Mouse (Mus musculus) frontal cortex, postnatal 10 days (tissue): ENCODE measurements at regions not wholly inside any gene's neighbourhood (a gene's known extent, or its start where the extent isn't known, plus 50 kb on each side); places are given as distances from the start of the nearest gene placed in this dataset.
A peak's percentile ranks its signal among the peaks of the same experiment; 100 is the strongest.

Experiments
- DNase-seq, 2 experiments: peaks; one replicate each; pipeline ENCODE4 v3.0.0; 2022; ENCODE audit warnings: low spot score in 2 of 2, mixed read lengths in 1 of 2

DNA sequence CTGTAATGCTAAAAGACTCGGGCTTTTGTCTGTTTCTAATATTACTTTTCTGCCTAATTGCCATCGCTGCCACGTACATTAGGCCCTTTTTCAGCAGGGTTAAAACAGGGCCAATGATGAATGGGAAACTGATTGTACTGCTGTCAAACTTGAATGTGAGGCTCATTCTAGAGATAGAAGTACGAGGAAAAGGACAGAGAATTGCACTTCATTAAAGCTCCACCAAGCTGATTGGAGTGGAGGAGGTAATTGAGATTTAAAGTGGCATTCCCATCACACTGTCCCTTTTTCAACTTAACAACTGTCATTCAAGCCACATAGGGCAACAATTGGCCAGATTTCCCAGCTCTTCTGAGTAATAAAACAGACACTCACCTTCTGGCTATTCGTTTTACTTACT lies 526.8 kb downstream of the Prkd1 start:
- DNase-seq = no peak

DNA sequence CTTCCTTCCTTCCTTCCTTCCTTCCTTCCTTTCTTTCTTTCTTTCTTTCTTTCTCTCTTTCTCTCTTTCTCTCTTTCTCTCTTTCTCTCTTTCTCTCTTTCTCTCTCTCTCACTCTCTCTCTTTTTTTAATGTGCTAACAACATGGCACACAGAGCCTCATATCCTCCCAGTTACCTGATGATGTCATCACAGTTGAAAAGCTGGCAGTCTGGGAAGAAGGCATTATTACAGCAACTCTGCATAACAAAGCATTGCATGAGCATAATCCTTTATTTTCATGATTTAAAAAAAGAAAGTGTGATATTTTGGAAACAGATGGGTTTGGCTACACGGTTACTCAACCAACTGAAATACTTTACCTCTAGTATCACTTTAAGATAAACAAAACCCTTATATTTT lies 525.9 kb downstream of the Prkd1 start:
- no peak for DNase-seq

DNA sequence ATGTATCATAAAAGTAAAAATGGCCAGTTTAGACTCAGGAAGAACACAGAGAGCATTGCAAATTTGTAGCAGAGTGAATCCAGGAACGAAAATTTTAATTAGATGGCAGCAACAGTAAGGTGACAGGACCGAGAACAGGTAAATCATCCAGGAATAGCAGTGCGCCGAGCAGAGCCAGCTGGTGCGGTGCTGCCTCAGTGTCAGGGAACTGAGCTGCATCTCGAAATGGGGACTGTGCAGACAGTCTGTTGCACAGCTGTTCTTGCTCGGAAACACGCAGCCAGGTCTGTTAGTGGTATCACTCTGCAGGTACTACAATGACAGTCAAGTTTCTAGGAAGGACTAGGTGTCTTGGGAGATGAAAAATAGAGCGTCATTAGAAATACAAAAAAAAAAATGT lies 490.8 kb downstream of the Prkd1 start:
- DNase-seq = peak in 1 of 2 experiments; percentile 9

DNA sequence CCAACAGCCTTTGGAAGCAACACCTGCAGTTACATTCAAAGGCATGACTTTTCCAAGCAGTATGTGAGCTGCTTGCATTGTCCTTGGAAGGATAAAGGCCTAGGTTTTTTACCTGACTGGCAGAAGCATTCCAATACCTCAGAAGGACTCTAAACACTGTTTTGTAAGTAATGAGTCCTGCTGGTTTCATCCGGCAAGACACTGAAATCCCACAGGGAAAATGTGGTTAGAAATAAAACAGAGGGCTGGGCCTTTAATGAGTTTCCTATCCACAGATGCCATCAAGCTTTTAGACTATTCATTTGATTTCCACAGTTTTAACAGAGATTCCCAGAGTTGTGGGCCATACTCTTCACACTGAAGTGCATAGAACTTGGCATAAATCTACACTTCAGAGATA lies 461.6 kb downstream of the Prkd1 start:
- no peak for DNase-seq

GRCm38 (mm10) chr12:50190892-50191539 lies 457.9 kb downstream of the Prkd1 start:
- DNase-seq = no peak

GRCm38 (mm10) chr12:50191733-50192612 lies 456.9 kb downstream of the Prkd1 start:
- no peak for DNase-seq

DNA sequence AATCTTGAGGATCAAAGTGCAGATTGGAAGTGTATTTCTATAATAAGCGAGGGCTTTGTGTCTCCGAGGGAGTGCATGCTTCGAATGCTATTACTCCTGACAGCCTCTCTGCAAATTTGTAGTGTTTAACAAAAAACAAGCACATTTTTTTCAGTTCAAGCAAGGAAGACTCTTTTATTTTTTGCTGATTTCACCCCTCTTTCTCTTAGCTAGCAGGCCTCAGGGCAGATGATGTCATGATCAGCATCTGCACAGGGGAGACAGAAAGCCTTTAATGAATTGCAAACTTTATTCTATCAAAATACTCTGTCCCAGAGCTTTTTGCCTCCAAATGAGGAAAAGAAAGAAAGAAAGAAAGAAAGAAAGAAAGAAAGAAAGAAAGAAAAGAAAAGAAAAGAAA lies 455.4 kb downstream of the Prkd1 start:
- DNase-seq = no peak

GRCm38 (mm10) chr12:50194714-50195113 lies 454.2 kb downstream of the Prkd1 start:
- no peak for DNase-seq

GRCm38 (mm10) chr12:50196339-50196738 lies 452.6 kb downstream of the Prkd1 start:
- DNase-seq = no peak

- no peak for DNase-seq
Observed at GRCm38 (mm10) chr12:50241139-50241538, 407.8 kb downstream of the Prkd1 start.

DNA sequence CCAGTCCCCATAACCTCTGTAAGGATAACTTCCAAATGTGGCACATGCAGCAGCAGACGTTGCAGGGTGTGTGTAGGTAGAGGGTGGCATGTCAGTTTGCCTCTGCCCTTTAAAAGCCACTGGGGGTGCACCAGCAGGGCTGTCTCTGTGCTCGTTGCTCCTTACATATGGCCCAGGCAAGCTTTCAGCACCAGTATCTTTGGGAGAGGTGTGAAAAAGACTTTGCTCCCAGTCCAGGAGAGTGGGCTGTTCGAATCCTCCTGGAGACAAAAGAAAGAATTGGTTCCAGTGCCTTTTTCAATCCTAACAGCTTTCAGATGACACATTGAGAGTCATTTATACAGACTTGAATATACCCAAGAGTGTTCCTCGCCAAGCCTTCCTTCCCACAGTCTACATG lies 390.0 kb downstream of the Prkd1 start:
- DNase-seq = peak; percentile 19 to 35

- DNase-seq = no peak
Observed at GRCm38 (mm10) chr12:50261072-50261471, 387.8 kb downstream of the Prkd1 start.

- DNase-seq = no peak
Observed at GRCm38 (mm10) chr12:50273239-50273880, 375.5 kb downstream of the Prkd1 start.

- DNase-seq = no peak
Observed at GRCm38 (mm10) chr12:50281615-50282014, 367.3 kb downstream of the Prkd1 start.
